Mouse (Mus musculus) MEL (cell line): Measurements from ENCODE around the gene Prap1. TPM values are rescaled to one million over a fixed set of nuclear protein-coding genes. Genes with fewer than 3 reads are reported as not detected.

ENCODE experiments used
- DNase-seq: peaks from one replicate; pipeline ENCODE4 v3.0.0; 2011; ENCODE audit warnings: low read depth, low spot score
- H3K27ac ChIP-seq: 2 replicates; pipeline ENCODE4 v1.5.1; 2012; ENCODE audit warnings: low read depth, mild to moderate bottlenecking, control low read depth, low read length, moderate library complexity; ENCODE audit not compliant: control insufficient read depth
- H3K27me3 ChIP-seq, 2 experiments: fragments of 150-350 bp in 1 of 2; sonication (generic) in 1 of 2; 2 replicates each; pipeline ENCODE4 v1.6.1; 2012; ENCODE audit warnings: low read length in 2 of 2, mild to moderate bottlenecking in 2 of 2, improper control_type of control experiment in 1 of 2, moderate library complexity in 1 of 2; ENCODE audit not compliant: insufficient read depth in 2 of 2, control insufficient read depth in 1 of 2
- H3K36me3 ChIP-seq, 2 experiments: 2 replicates each; pipeline ENCODE4 v1.6.1; 2012 to 2014; ENCODE audit warnings: low read length in 2 of 2, improper control_type of control experiment in 1 of 2, inconsistent platforms in 1 of 2, mild to moderate bottlenecking in 1 of 2; ENCODE audit not compliant: insufficient read depth in 2 of 2, control insufficient read depth in 1 of 2
- H3K4me1 ChIP-seq, 2 experiments: fragments of 150-350 bp in 1 of 2; sonication (generic) in 1 of 2; 2 replicates each; pipeline ENCODE4 v1.6.1; 2012; ENCODE audit warnings: low read length in 2 of 2, improper control_type of control experiment in 1 of 2, mild to moderate bottlenecking in 1 of 2; ENCODE audit not compliant: insufficient read depth in 2 of 2, control insufficient read depth in 1 of 2
- H3K4me3 ChIP-seq, 2 experiments: fragments of 150-350 bp in 1 of 2; sonication (generic) in 1 of 2; 2 replicates each; pipeline ENCODE4 v1.5.1; 2012; ENCODE audit warnings: low read depth in 2 of 2, low read length in 2 of 2, mild to moderate bottlenecking in 2 of 2, moderate library complexity in 2 of 2, control low read depth in 1 of 2, improper control_type of control experiment in 1 of 2; ENCODE audit not compliant: control insufficient read depth in 1 of 2, insufficient read depth in 1 of 2
- H3K79me2 ChIP-seq: 2 replicates; pipeline ENCODE4 v1.6.1; 2012; ENCODE audit warnings: mild to moderate bottlenecking, low read length, moderate library complexity; ENCODE audit not compliant: control insufficient read depth, poor library complexity, insufficient read depth
- H3K9ac ChIP-seq: 2 replicates; pipeline ENCODE4 v1.6.1; 2012; ENCODE audit warnings: low read depth, mild to moderate bottlenecking, control low read depth, low read length, moderate library complexity; ENCODE audit not compliant: control insufficient read depth, poor library complexity, severe bottlenecking
- H3K9me3 ChIP-seq: fragments of 150-350 bp; sonication (generic); replicated peaks from 2 replicates; pipeline ENCODE4 v1.6.1; 2012; ENCODE audit warnings: mild to moderate bottlenecking, low read length, improper control_type of control experiment, moderate library complexity; ENCODE audit not compliant: insufficient read depth
- CTCF ChIP-seq, 3 experiments: IDR thresholded peaks in 2 of 3; conservative IDR thresholded peaks in 1 of 3; 2 replicates each; pipeline ENCODE4 v1.5.1; 2011 to 2012; ENCODE audit warnings: low read length in 3 of 3, low read depth in 2 of 3, mild to moderate bottlenecking in 2 of 3, improper control_type of control experiment in 1 of 3, inconsistent platforms in 1 of 3, mixed read lengths in 1 of 3, moderate library complexity in 1 of 3; ENCODE audit not compliant: control insufficient read depth in 1 of 3, insufficient read depth in 1 of 3, poor library complexity in 1 of 3, severe bottlenecking in 1 of 3
- ELF1 ChIP-seq: IDR thresholded peaks from 2 replicates; pipeline ENCODE4 v1.6.1; 2014; ENCODE audit warnings: low read depth, mild to moderate bottlenecking, inconsistent platforms, low read length, improper control_type of control experiment, moderate library complexity
- MAFK ChIP-seq: IDR thresholded peaks from 2 replicates; pipeline ENCODE4 v1.6.1; 2011; ENCODE audit warnings: low read depth, mild to moderate bottlenecking, low read length, improper control_type of control experiment, borderline replicate concordance
- MAX ChIP-seq: IDR thresholded peaks from 2 replicates; pipeline ENCODE4 v1.6.1; 2011; ENCODE audit warnings: low read length, improper control_type of control experiment
- MEF2A ChIP-seq: IDR thresholded peaks from 2 replicates; pipeline ENCODE4 v1.6.1; 2014; ENCODE audit warnings: low read depth, mild to moderate bottlenecking, inconsistent platforms, low read length, improper control_type of control experiment; ENCODE audit not compliant: poor library complexity, insufficient replicate concordance, severe bottlenecking; ENCODE audit errors: extremely low read depth
- MYB ChIP-seq: IDR thresholded peaks from 2 replicates; pipeline ENCODE4 v1.6.1; 2011; ENCODE audit warnings: mild to moderate bottlenecking, low read depth, low read length, improper control_type of control experiment
- MYC ChIP-seq: IDR thresholded peaks from 2 replicates; pipeline ENCODE4 v1.6.1; 2011; ENCODE audit warnings: low read depth, mild to moderate bottlenecking, low read length, improper control_type of control experiment, moderate library complexity
- POLR2A ChIP-seq, 2 experiments: IDR thresholded peaks; 2 replicates each; pipeline ENCODE4 v1.6.1; 2011 to 2012; ENCODE audit warnings: low read length in 2 of 2, mild to moderate bottlenecking in 2 of 2, control low read depth in 1 of 2, improper control_type of control experiment in 1 of 2, low read depth in 1 of 2, moderate library complexity in 1 of 2; ENCODE audit not compliant: control insufficient read depth in 1 of 2, insufficient read depth in 1 of 2, poor library complexity in 1 of 2
- RAD21 ChIP-seq: IDR thresholded peaks from 2 replicates; pipeline ENCODE4 v1.6.1; 2011; ENCODE audit warnings: mild to moderate bottlenecking, low read depth, low read length, improper control_type of control experiment
- RCOR1 ChIP-seq: IDR thresholded peaks from 2 replicates; pipeline ENCODE4 v1.6.1; 2012; ENCODE audit warnings: low read depth, mild to moderate bottlenecking, inconsistent platforms, low read length, improper control_type of control experiment
- SMC3 ChIP-seq: IDR thresholded peaks from 2 replicates; pipeline ENCODE4 v1.6.1; 2011; ENCODE audit warnings: low read depth, low read length, improper control_type of control experiment
- TAL1 ChIP-seq: IDR thresholded peaks from 2 replicates; pipeline ENCODE4 v1.6.1; 2012; ENCODE audit warnings: mild to moderate bottlenecking, inconsistent platforms, low read length, moderate library complexity, mixed read lengths
- UBTF ChIP-seq: IDR thresholded peaks from 2 replicates; pipeline ENCODE4 v1.6.1; 2012; ENCODE audit warnings: low read depth, mild to moderate bottlenecking, inconsistent platforms, low read length, improper control_type of control experiment, moderate library complexity, borderline replicate concordance; ENCODE audit not compliant: insufficient read depth
- ZC3H11A ChIP-seq: IDR thresholded peaks from 2 replicates; pipeline ENCODE4 v1.6.1; 2012; ENCODE audit warnings: low read depth, mild to moderate bottlenecking, inconsistent platforms, low read length, improper control_type of control experiment
- ZMIZ1 ChIP-seq: IDR thresholded peaks from 2 replicates; pipeline ENCODE4 v1.6.1; 2012; ENCODE audit warnings: low read depth, mild to moderate bottlenecking, inconsistent platforms, low read length, improper control_type of control experiment, moderate library complexity
- polyA plus RNA-seq, 2 experiments: library from polyadenylated mRNA; stranded (reverse) in 1 of 2; unstranded in 1 of 2; fragments of >175 nt in 1 of 2; fragments of >200 nt in 1 of 2; gene quantifications; 2 replicates each; pipeline versions ENCODE4 v1.2.1 to v1.2.4; 2012; ENCODE audit warnings: low replicate concordance in 2 of 2, low read depth in 1 of 2; ENCODE audit not compliant: insufficient read length in 2 of 2, insufficient read depth in 1 of 2, missing spikeins in 1 of 2
- total RNA-seq: library from RNA; depleted of rRNA; stranded (reverse); fragments of 300-350 nt; gene quantifications from 2 replicates; pipeline ENCODE4 v1.2.3, GENCODE M21; 2012; rRNA removed

Gene Prap1
- total and polyA plus RNA-seq, 3 experiments: not detected

DNA sequence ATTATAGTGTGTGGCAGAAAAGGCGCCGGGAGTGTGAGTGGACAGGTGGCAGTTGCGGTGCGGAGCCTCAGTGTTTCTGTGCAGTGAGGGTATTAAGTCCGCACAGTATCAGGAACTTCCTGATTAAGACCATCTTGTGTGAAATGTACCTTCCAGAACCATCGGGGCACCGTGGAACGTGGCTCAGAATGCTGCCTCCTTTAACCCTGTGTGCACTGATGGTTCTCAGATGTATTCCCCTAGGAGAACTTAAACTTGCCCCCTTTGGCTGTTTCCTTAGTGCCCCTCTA lies 44.8 kb downstream of the Prap1 start:
- Histone ChIP-seq H3K9ac (peak overlapping the region; percentile 97), H3K27ac (peak overlapping the region; percentile 86), H3K4me1 (peaks cover 0 to 17% of the 10 kb centered on the region in 2 experiments; a peak in 2 of 4 replicates), H3K36me3 (peaks cover 0 to 16% of the 10 kb centered on the region in 2 experiments; a peak in 2 of 4 replicates), H3K79me2 (peaks cover 2% of the 10 kb centered on the region; the same call in 1 of the 2 replicates), H3K4me3 (peak overlapping the region; percentile 66 to 93)
- no peak for TF ChIP-seq ELF1
- TF ChIP-seq MYB: no peak
- no peak for TF ChIP-seq MAFK
- TF ChIP-seq POLR2A (IDR thresholded peaks at IDR 0.05; ENCODE audit: control insufficient read depth in 1 of 2, insufficient read depth in 1 of 2, low read depth in 1 of 2, low read length in 2 of 2, poor library complexity in 1 of 2): no peak; a peak in 2 of 4 replicates
- TF ChIP-seq UBTF: no peak
- TF ChIP-seq SMC3: no peak
- 0 out of 2 replicates have a peak, but pooled peaks have one; percentile 1 for TF ChIP-seq MEF2A
- TF ChIP-seq, all 39 proteins: peak for 1
- H3K9me3 ChIP-seq: no peaks in the 10 kb centered on the region
- H3K27me3 ChIP-seq: no peaks in the 10 kb centered on the region
- DNase-seq: no peak

DNA sequence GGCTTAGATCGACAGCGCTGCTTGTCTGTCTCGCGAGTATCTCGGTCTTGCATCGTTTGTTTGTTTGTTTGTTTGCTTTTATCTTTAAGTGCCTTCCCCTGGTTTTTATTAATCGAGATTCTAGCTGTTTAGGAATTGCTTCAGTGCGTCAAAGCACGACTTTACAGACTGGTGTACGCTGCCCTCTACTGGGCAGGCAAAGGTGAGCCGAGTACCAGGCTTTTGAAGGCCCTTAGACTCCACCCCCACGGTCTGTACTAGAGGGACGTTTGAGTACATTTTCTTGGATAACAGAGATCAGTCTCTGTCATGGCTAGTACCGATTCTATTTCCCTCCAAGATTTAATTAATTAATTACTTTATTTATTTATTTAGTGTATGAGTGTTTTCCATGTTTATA lies 48.2 kb downstream of the Prap1 start:
- H3K36me3 ChIP-seq: peaks cover 0 to 3% of the 10 kb centered on the region in 2 experiments; a peak in 1 of 4 replicates
- no peak overlapping the region for H3K4me3 ChIP-seq

DNA sequence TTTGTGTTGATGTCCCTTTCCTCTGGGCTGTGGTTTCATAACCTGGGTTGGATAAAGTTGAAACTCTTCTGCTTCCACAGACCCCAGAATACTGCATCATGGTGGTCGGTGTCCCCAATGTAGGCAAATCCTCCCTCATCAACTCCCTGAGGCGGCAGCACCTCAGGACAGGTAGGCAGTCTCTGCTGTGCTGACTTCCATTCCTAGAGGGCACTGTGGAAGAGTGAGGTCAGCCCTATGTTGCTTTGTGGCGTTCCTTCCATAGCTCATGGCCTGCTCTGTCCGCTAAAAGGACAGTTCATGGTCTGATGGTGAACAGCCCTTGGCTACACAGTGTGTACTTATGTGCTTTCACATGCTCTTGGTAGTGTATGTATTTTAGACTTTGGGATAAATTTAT lies 51.4 kb downstream of the Prap1 start:
- no peaks in the 10 kb centered on the region for H3K4me1 ChIP-seq
- TF ChIP-seq TAL1 (no peak), RCOR1 (no peak)
- H3K79me2 ChIP-seq: no peaks in the 10 kb centered on the region
- peaks cover 0 to 3% of the 10 kb centered on the region in 2 experiments; a peak in 1 of 4 replicates for H3K36me3 ChIP-seq
- no peak overlapping the region for H3K9ac ChIP-seq
- DNase-seq: no peak
- no peaks in the 10 kb centered on the region for H3K9me3 ChIP-seq
- no peak overlapping the region for H3K4me3 ChIP-seq
- no peaks in the 10 kb centered on the region for H3K27me3 ChIP-seq
- H3K27ac ChIP-seq: no peak overlapping the region

More for the DNA sequence above, 48.2 kb downstream of the Prap1 start:
- TF ChIP-seq MYC (no peak), RAD21 (peak; percentile 83), ZMIZ1 (no peak), MAX (no peak), SMC3 (peak; percentile 85), ZC3H11A (peak; percentile 68), CTCF (IDR thresholded peaks at IDR 0.05 in 2 of 3, conservative IDR thresholded peaks at IDR 0.05 in 1 of 3; ENCODE audit: control insufficient read depth in 1 of 3, insufficient read depth in 1 of 3, low read depth in 2 of 3, low read length in 3 of 3, poor library complexity in 1 of 3, severe bottlenecking in 1 of 3) (peak; percentile 59 to 86 (median 85))
- TF ChIP-seq, all 39 proteins: peak for 4
- DNase-seq: peak; percentile 83
- Histone ChIP-seq H3K9me3 (no peaks in the 10 kb centered on the region), H3K9ac (no peak overlapping the region), H3K79me2 (peaks cover 2% of the 10 kb centered on the region; the same call in 1 of the 2 replicates), H3K27ac (no peak overlapping the region), H3K4me1 (no peaks in the 10 kb centered on the region), H3K27me3 (no peaks in the 10 kb centered on the region)

Other genes starting within 250 kb of the Prap1 start
- 0.07 TPM in 1 of 2 replicates, not detected in the other for gene Kndc1, start 198.7 kb upstream of the Prap1 start, total RNA-seq
- gene Kndc1, start 198.7 kb upstream of the Prap1 start, polyA plus RNA-seq: not detected
- not detected in 2 replicates for gene Utf1, start 149.6 kb upstream of the Prap1 start, total RNA-seq
- gene Utf1, start 149.6 kb upstream of the Prap1 start, polyA plus RNA-seq: not detected
- gene 6430531B16Rik, start 114.6 kb upstream of the Prap1 start, total RNA-seq: not detected in 2 replicates
- under 1 TPM in 1 of 2 experiments, not detected in 1; 0.13 TPM for gene 6430531B16Rik, start 114.6 kb upstream of the Prap1 start, polyA plus RNA-seq
- 0.39 and 0.75 TPM in 2 replicates for gene Adam8, start 100.8 kb upstream of the Prap1 start, total RNA-seq
- under 1 TPM in 1 of 2 experiments, not detected in 1; 0.50 TPM for gene Adam8, start 100.8 kb upstream of the Prap1 start, polyA plus RNA-seq
- gene Zfp511, start 57.0 kb upstream of the Prap1 start, total RNA-seq: 29.4 and 35.6 TPM in 2 replicates
- gene Zfp511, start 57.0 kb upstream of the Prap1 start, polyA plus RNA-seq: 10 to 100 TPM in 1 of 2 experiments, not detected in 1; 51.5 TPM
- gene Tubgcp2, start 56.7 kb upstream of the Prap1 start, total RNA-seq: 27.0 and 27.1 TPM in 2 replicates
- 10 to 100 TPM in 1 of 2 experiments, not detected in 1; 43.6 TPM for gene Tubgcp2, start 56.7 kb upstream of the Prap1 start, polyA plus RNA-seq
- not detected in 2 replicates for gene Msx3, start 44.3 kb upstream of the Prap1 start, total RNA-seq
- not detected for gene Msx3, start 44.3 kb upstream of the Prap1 start, polyA plus RNA-seq
- gene Caly, start 10.8 kb upstream of the Prap1 start, total RNA-seq: not detected in 2 replicates
- gene Caly, start 10.8 kb upstream of the Prap1 start, polyA plus RNA-seq: under 1 TPM in 1 of 2 experiments, not detected in 1; 0.11 TPM
- gene Fuom, start 9.0 kb downstream of the Prap1 start, total RNA-seq: 0.36 and 1.1 TPM in 2 replicates
- gene Fuom, start 9.0 kb downstream of the Prap1 start, polyA plus RNA-seq: 10 to 100 TPM in 1 of 2 experiments, not detected in 1; 10.9 TPM
- 0.29 TPM in 1 of 2 replicates, not detected in the other for gene Paox, start 22.4 kb downstream of the Prap1 start, total RNA-seq
- under 1 TPM in 1 of 2 experiments, not detected in 1; 0.25 TPM for gene Paox, start 22.4 kb downstream of the Prap1 start, polyA plus RNA-seq
- 22.8 and 30.3 TPM in 2 replicates for gene Echs1, start 23.1 kb downstream of the Prap1 start, total RNA-seq
- 10 to 100 TPM in 1 of 2 experiments, not detected in 1; 47.7 TPM for gene Echs1, start 23.1 kb downstream of the Prap1 start, polyA plus RNA-seq
- gene Mtg1, start 44.2 kb downstream of the Prap1 start, total RNA-seq: 10.8 and 18.1 TPM in 2 replicates
- 10 to 100 TPM in 1 of 2 experiments, not detected in 1; 38.1 TPM for gene Mtg1, start 44.2 kb downstream of the Prap1 start, polyA plus RNA-seq
- not detected in 2 replicates for gene Sprn, start 61.5 kb downstream of the Prap1 start, total RNA-seq
- gene Sprn, start 61.5 kb downstream of the Prap1 start, polyA plus RNA-seq: not detected
- gene Olfr522, start 71.4 kb downstream of the Prap1 start, total RNA-seq: not detected in 2 replicates
- gene Olfr522, start 71.4 kb downstream of the Prap1 start, polyA plus RNA-seq: not detected
- gene Olfr523, start 79.8 kb downstream of the Prap1 start, total RNA-seq: not detected in 2 replicates
- not detected for gene Olfr523, start 79.8 kb downstream of the Prap1 start, polyA plus RNA-seq
- gene Olfr524, start 112.6 kb downstream of the Prap1 start, total RNA-seq: not detected in 2 replicates
- gene Olfr524, start 112.6 kb downstream of the Prap1 start, polyA plus RNA-seq: not detected
- not detected in 2 replicates for gene Cd163l1, start 124.9 kb downstream of the Prap1 start, total RNA-seq
- not detected for gene Cd163l1, start 124.9 kb downstream of the Prap1 start, polyA plus RNA-seq
- gene 5830411N06Rik, start 153.9 kb downstream of the Prap1 start, total RNA-seq: not detected in 2 replicates
- not detected for gene 5830411N06Rik, start 153.9 kb downstream of the Prap1 start, polyA plus RNA-seq
- not detected in 2 replicates for gene Olfr525, start 227.5 kb downstream of the Prap1 start, total RNA-seq
- under 1 TPM in 1 of 2 experiments, not detected in 1; 0.01 TPM for gene Olfr525, start 227.5 kb downstream of the Prap1 start, polyA plus RNA-seq
- not detected in 2 replicates for gene Olfr527, start 240.6 kb downstream of the Prap1 start, total RNA-seq
- gene Olfr527, start 240.6 kb downstream of the Prap1 start, polyA plus RNA-seq: not detected